Mouse (Mus musculus) MEL (cell line): ENCODE data around the gene Rps21. TPM values are rescaled to one million over a fixed set of nuclear protein-coding genes. Genes with fewer than 3 reads are reported as not detected.

Experiments used
- DNase-seq: peaks from one replicate; pipeline ENCODE4 v3.0.0; 2011; ENCODE audit warnings: low read depth, low spot score
- H3K27ac ChIP-seq: 2 replicates; pipeline ENCODE4 v1.5.1; 2012; ENCODE audit warnings: low read depth, mild to moderate bottlenecking, control low read depth, low read length, moderate library complexity; ENCODE audit not compliant: control insufficient read depth
- H3K27me3 ChIP-seq, 2 experiments: fragments of 150-350 bp in 1 of 2; sonication (generic) in 1 of 2; 2 replicates each; pipeline ENCODE4 v1.6.1; 2012; ENCODE audit warnings: low read length in 2 of 2, mild to moderate bottlenecking in 2 of 2, improper control_type of control experiment in 1 of 2, moderate library complexity in 1 of 2; ENCODE audit not compliant: insufficient read depth in 2 of 2, control insufficient read depth in 1 of 2
- H3K36me3 ChIP-seq, 2 experiments: 2 replicates each; pipeline ENCODE4 v1.6.1; 2012 to 2014; ENCODE audit warnings: low read length in 2 of 2, improper control_type of control experiment in 1 of 2, inconsistent platforms in 1 of 2, mild to moderate bottlenecking in 1 of 2; ENCODE audit not compliant: insufficient read depth in 2 of 2, control insufficient read depth in 1 of 2
- H3K4me1 ChIP-seq, 2 experiments: fragments of 150-350 bp in 1 of 2; sonication (generic) in 1 of 2; 2 replicates each; pipeline ENCODE4 v1.6.1; 2012; ENCODE audit warnings: low read length in 2 of 2, improper control_type of control experiment in 1 of 2, mild to moderate bottlenecking in 1 of 2; ENCODE audit not compliant: insufficient read depth in 2 of 2, control insufficient read depth in 1 of 2
- H3K4me3 ChIP-seq, 2 experiments: fragments of 150-350 bp in 1 of 2; sonication (generic) in 1 of 2; 2 replicates each; pipeline ENCODE4 v1.5.1; 2012; ENCODE audit warnings: low read depth in 2 of 2, low read length in 2 of 2, mild to moderate bottlenecking in 2 of 2, moderate library complexity in 2 of 2, control low read depth in 1 of 2, improper control_type of control experiment in 1 of 2; ENCODE audit not compliant: control insufficient read depth in 1 of 2, insufficient read depth in 1 of 2
- H3K79me2 ChIP-seq: 2 replicates; pipeline ENCODE4 v1.6.1; 2012; ENCODE audit warnings: mild to moderate bottlenecking, low read length, moderate library complexity; ENCODE audit not compliant: control insufficient read depth, poor library complexity, insufficient read depth
- H3K9ac ChIP-seq: 2 replicates; pipeline ENCODE4 v1.6.1; 2012; ENCODE audit warnings: low read depth, mild to moderate bottlenecking, control low read depth, low read length, moderate library complexity; ENCODE audit not compliant: control insufficient read depth, poor library complexity, severe bottlenecking
- H3K9me3 ChIP-seq: fragments of 150-350 bp; sonication (generic); replicated peaks from 2 replicates; pipeline ENCODE4 v1.6.1; 2012; ENCODE audit warnings: mild to moderate bottlenecking, low read length, improper control_type of control experiment, moderate library complexity; ENCODE audit not compliant: insufficient read depth
- BHLHE40 ChIP-seq: IDR thresholded peaks from 2 replicates; pipeline ENCODE4 v1.6.1; 2012; ENCODE audit warnings: low read depth, mild to moderate bottlenecking, inconsistent platforms, low read length, improper control_type of control experiment, borderline replicate concordance
- CHD1 ChIP-seq: IDR thresholded peaks from 2 replicates; pipeline ENCODE4 v1.6.1; 2012; ENCODE audit warnings: low read depth, mild to moderate bottlenecking, inconsistent platforms, low read length, improper control_type of control experiment
- CHD2 ChIP-seq: IDR thresholded peaks from 2 replicates; pipeline ENCODE4 v1.6.1; 2011; ENCODE audit warnings: low read length, improper control_type of control experiment
- CTCF ChIP-seq, 3 experiments: IDR thresholded peaks in 2 of 3; conservative IDR thresholded peaks in 1 of 3; 2 replicates each; pipeline ENCODE4 v1.5.1; 2011 to 2012; ENCODE audit warnings: low read length in 3 of 3, low read depth in 2 of 3, mild to moderate bottlenecking in 2 of 3, improper control_type of control experiment in 1 of 3, inconsistent platforms in 1 of 3, mixed read lengths in 1 of 3, moderate library complexity in 1 of 3; ENCODE audit not compliant: control insufficient read depth in 1 of 3, insufficient read depth in 1 of 3, poor library complexity in 1 of 3, severe bottlenecking in 1 of 3
- E2F4 ChIP-seq: IDR thresholded peaks from 2 replicates; pipeline ENCODE4 v1.6.1; 2011; ENCODE audit warnings: low read depth, low read length, improper control_type of control experiment, borderline replicate concordance
- ETS1 ChIP-seq: IDR thresholded peaks from 2 replicates; pipeline ENCODE4 v1.6.1; 2012; ENCODE audit warnings: low read depth, mild to moderate bottlenecking, inconsistent platforms, low read length, improper control_type of control experiment, moderate library complexity
- GABPA ChIP-seq: IDR thresholded peaks from 2 replicates; pipeline ENCODE4 v1.6.1; 2012; ENCODE audit warnings: low read depth, mild to moderate bottlenecking, inconsistent platforms, low read length, improper control_type of control experiment, moderate library complexity
- MAFK ChIP-seq: IDR thresholded peaks from 2 replicates; pipeline ENCODE4 v1.6.1; 2011; ENCODE audit warnings: low read depth, mild to moderate bottlenecking, low read length, improper control_type of control experiment, borderline replicate concordance
- MAZ ChIP-seq: IDR thresholded peaks from 2 replicates; pipeline ENCODE4 v1.6.1; 2012; ENCODE audit warnings: low read depth, mild to moderate bottlenecking, inconsistent platforms, low read length, improper control_type of control experiment
- MEF2A ChIP-seq: IDR thresholded peaks from 2 replicates; pipeline ENCODE4 v1.6.1; 2014; ENCODE audit warnings: low read depth, mild to moderate bottlenecking, inconsistent platforms, low read length, improper control_type of control experiment; ENCODE audit not compliant: poor library complexity, insufficient replicate concordance, severe bottlenecking; ENCODE audit errors: extremely low read depth
- MXI1 ChIP-seq: IDR thresholded peaks from 2 replicates; pipeline ENCODE4 v1.6.1; 2011; ENCODE audit warnings: mild to moderate bottlenecking, low read depth, low read length, improper control_type of control experiment
- MYB ChIP-seq: IDR thresholded peaks from 2 replicates; pipeline ENCODE4 v1.6.1; 2011; ENCODE audit warnings: mild to moderate bottlenecking, low read depth, low read length, improper control_type of control experiment
- NELFE ChIP-seq: IDR thresholded peaks from 2 replicates; pipeline ENCODE4 v1.6.1; 2011; ENCODE audit warnings: low read depth, low read length, improper control_type of control experiment
- NRF1 ChIP-seq: IDR thresholded peaks from 2 replicates; pipeline ENCODE4 v1.6.1; 2014; ENCODE audit warnings: low read depth, mild to moderate bottlenecking, inconsistent platforms, low read length, improper control_type of control experiment, moderate library complexity; ENCODE audit not compliant: poor library complexity, insufficient read depth, severe bottlenecking
- POLR2AphosphoS2 ChIP-seq: IDR thresholded peaks from 2 replicates; pipeline ENCODE4 v1.6.1; 2011; ENCODE audit warnings: low read length, improper control_type of control experiment
- POLR2AphosphoS5 ChIP-seq: IDR thresholded peaks from 2 replicates; pipeline ENCODE4 v1.6.1; 2012; ENCODE audit warnings: low read depth, borderline replicate concordance, mild to moderate bottlenecking, inconsistent platforms, low read length, moderate library complexity, mixed read lengths
- SIN3A ChIP-seq: IDR thresholded peaks from 2 replicates; pipeline ENCODE4 v1.6.1; 2012; ENCODE audit warnings: low read length, improper control_type of control experiment, inconsistent platforms
- SMC3 ChIP-seq: IDR thresholded peaks from 2 replicates; pipeline ENCODE4 v1.6.1; 2011; ENCODE audit warnings: low read depth, low read length, improper control_type of control experiment
- TAL1 ChIP-seq: IDR thresholded peaks from 2 replicates; pipeline ENCODE4 v1.6.1; 2012; ENCODE audit warnings: mild to moderate bottlenecking, inconsistent platforms, low read length, moderate library complexity, mixed read lengths
- TBP ChIP-seq: IDR thresholded peaks from 2 replicates; pipeline ENCODE4 v1.8.0; 2011; ENCODE audit warnings: low read depth, low read length, improper control_type of control experiment
- TCF12 ChIP-seq: IDR thresholded peaks from 2 replicates; pipeline ENCODE4 v1.6.1; 2014; ENCODE audit warnings: low read depth, mild to moderate bottlenecking, inconsistent platforms, low read length, improper control_type of control experiment, moderate library complexity
- UBTF ChIP-seq: IDR thresholded peaks from 2 replicates; pipeline ENCODE4 v1.6.1; 2012; ENCODE audit warnings: low read depth, mild to moderate bottlenecking, inconsistent platforms, low read length, improper control_type of control experiment, moderate library complexity, borderline replicate concordance; ENCODE audit not compliant: insufficient read depth
- USF1 ChIP-seq: IDR thresholded peaks from 2 replicates; pipeline ENCODE4 v1.6.1; 2014; ENCODE audit warnings: low read depth, mild to moderate bottlenecking, inconsistent platforms, low read length, improper control_type of control experiment, moderate library complexity
- USF2 ChIP-seq, 2 experiments: IDR thresholded peaks; 2 replicates each; pipeline ENCODE4 v1.6.1; 2011 to 2012; ENCODE audit warnings: improper control_type of control experiment in 2 of 2, low read length in 2 of 2, borderline replicate concordance in 1 of 2, inconsistent platforms in 1 of 2, low read depth in 1 of 2, mild to moderate bottlenecking in 1 of 2; ENCODE audit not compliant: insufficient read depth in 1 of 2
- ZC3H11A ChIP-seq: IDR thresholded peaks from 2 replicates; pipeline ENCODE4 v1.6.1; 2012; ENCODE audit warnings: low read depth, mild to moderate bottlenecking, inconsistent platforms, low read length, improper control_type of control experiment
- ZKSCAN1 ChIP-seq: IDR thresholded peaks from 2 replicates; pipeline ENCODE4 v1.6.1; 2012; ENCODE audit warnings: low read depth, mild to moderate bottlenecking, inconsistent platforms, low read length, improper control_type of control experiment, moderate library complexity
- ZMIZ1 ChIP-seq: IDR thresholded peaks from 2 replicates; pipeline ENCODE4 v1.6.1; 2012; ENCODE audit warnings: low read depth, mild to moderate bottlenecking, inconsistent platforms, low read length, improper control_type of control experiment, moderate library complexity
- ZNF384 ChIP-seq: IDR thresholded peaks from 2 replicates; pipeline ENCODE4 v1.6.1; 2012; ENCODE audit warnings: low read depth, mild to moderate bottlenecking, inconsistent platforms, low read length, improper control_type of control experiment
- polyA plus RNA-seq, 2 experiments: library from polyadenylated mRNA; stranded (reverse) in 1 of 2; unstranded in 1 of 2; fragments of >175 nt in 1 of 2; fragments of >200 nt in 1 of 2; gene quantifications; 2 replicates each; pipeline versions ENCODE4 v1.2.1 to v1.2.4; 2012; ENCODE audit warnings: low replicate concordance in 2 of 2, low read depth in 1 of 2; ENCODE audit not compliant: insufficient read length in 2 of 2, insufficient read depth in 1 of 2, missing spikeins in 1 of 2
- total RNA-seq: library from RNA; depleted of rRNA; stranded (reverse); fragments of 300-350 nt; gene quantifications from 2 replicates; pipeline ENCODE4 v1.2.3, GENCODE M21; 2012

The Rps21 gene
- total and polyA plus RNA-seq, 3 experiments, result 995 to 4,916 (median 1,182) TPM

- Histone ChIP-seq H3K36me3 (no peaks in the 10 kb centered on the region; a peak in 1 of 4 replicates), H3K27me3 (no peaks in the 10 kb centered on the region), H3K9me3 (no peaks in the 10 kb centered on the region), H3K4me1 (peaks cover 0 to 9% of the 10 kb centered on the region in 2 experiments; a peak in 1 of 4 replicates), H3K27ac (no peak overlapping the region), H3K4me3 (no peak overlapping the region)
- DNase-seq, result no peak
- TF ChIP-seq TCF12, result no peak
- TF ChIP-seq TBP, result no peak
- no peak for TF ChIP-seq ZKSCAN1
- TF ChIP-seq MEF2A, result no peak
- TF ChIP-seq CHD1, result no peak
- TF ChIP-seq SMC3, result no peak
- no peak for TF ChIP-seq ZNF384
- TF ChIP-seq CTCF (IDR thresholded peaks at IDR 0.05 in 2 of 3, conservative IDR thresholded peaks at IDR 0.05 in 1 of 3; ENCODE audit: control insufficient read depth in 1 of 3, insufficient read depth in 1 of 3, low read depth in 2 of 3, low read length in 3 of 3, poor library complexity in 1 of 3, severe bottlenecking in 1 of 3), result no peak
- no peak for TF ChIP-seq UBTF
- TF ChIP-seq POLR2AphosphoS2, result no peak
- TF ChIP-seq USF2 (IDR thresholded peaks at IDR 0.05; ENCODE audit: borderline replicate concordance in 1 of 2, insufficient read depth in 1 of 2, low read depth in 1 of 2, low read length in 2 of 2), result no peak
- TF ChIP-seq MYB, result no peak
- TF ChIP-seq MAFK, result no peak
- TF ChIP-seq SIN3A, result no peak
- no peak for TF ChIP-seq TAL1
- no peak for TF ChIP-seq BHLHE40
- TF ChIP-seq, all 39 proteins: peak for 0
- H3K79me2 ChIP-seq, result peaks cover 1% of the 10 kb centered on the region; the same call in 1 of the 2 replicates
- no peak overlapping the region for H3K9ac ChIP-seq
Measured at GRCm38 (mm10) chr2:180220165-180220564, 37.0 kb upstream of the Rps21 start.

GRCm38 (mm10) chr2:180221051-180221450 lies 36.1 kb upstream of the Rps21 start:
- no peak overlapping the region for H3K4me3 ChIP-seq
- H3K9ac ChIP-seq, result no peak overlapping the region
- DNase-seq, result no peak
- H3K27ac ChIP-seq, result no peak overlapping the region
- TF ChIP-seq UBTF (no peak), ZMIZ1 (no peak), POLR2AphosphoS2 (no peak), CHD2 (no peak), NELFE (no peak), NRF1 (no peak), USF1 (no peak), ETS1 (no peak), SIN3A (no peak), MAZ (no peak), GABPA (no peak), SMC3 (no peak), E2F4 (no peak), MYB (no peak), ZC3H11A (no peak), MXI1 (no peak), POLR2AphosphoS5 (no peak)
- peaks cover 1% of the 10 kb centered on the region; the same call in 1 of the 2 replicates for H3K79me2 ChIP-seq
- H3K4me1 ChIP-seq, result peaks cover 0 to 9% of the 10 kb centered on the region in 2 experiments; a peak in 1 of 4 replicates
- H3K9me3 ChIP-seq, result no peaks in the 10 kb centered on the region
- no peaks in the 10 kb centered on the region for H3K27me3 ChIP-seq
- no peaks in the 10 kb centered on the region; a peak in 1 of 4 replicates for H3K36me3 ChIP-seq
